Mouse (Mus musculus): ENCODE measurements around the gene Sdk1. TPM values are rescaled to one million over a fixed set of nuclear protein-coding genes. Genes with fewer than 3 reads are reported as not detected.

Gene Sdk1
- polyA plus RNA-seq, 1 experiment from 2014 or later: 1.9 TPM

DNA sequence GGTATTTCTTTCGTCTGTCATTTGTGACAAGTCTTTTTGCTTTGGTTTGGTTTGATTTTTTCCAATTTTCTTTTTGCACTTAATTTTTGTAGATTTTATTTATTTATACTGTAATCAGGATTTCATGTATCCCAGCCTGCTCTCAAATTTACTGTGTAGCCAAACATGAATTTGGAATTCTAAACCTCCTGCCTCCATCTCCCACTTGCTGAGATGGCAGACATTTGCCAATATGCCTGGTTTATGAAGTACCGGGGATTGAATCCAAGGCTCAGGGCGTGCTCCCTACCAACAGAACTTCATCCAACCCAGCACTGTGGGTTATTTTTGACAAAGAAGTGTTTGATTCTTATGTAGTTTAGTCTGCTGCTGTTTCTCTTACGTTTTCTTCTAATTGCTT, 744.3 kb downstream of the Sdk1 start:
- 90% methylated on average over 4 of the region's 4 CpGs for WGBS
- no peaks in the 10 kb centered on the region for H3K9me3 ChIP-seq (ENCODE audit: control insufficient read depth, low read length)
- no peak overlapping the region for H3K4me3 ChIP-seq (replicated peaks; ENCODE audit: low read depth, low read length)
- H3K27me3 ChIP-seq (ENCODE audit: control insufficient read depth, insufficient read depth, low read length): no peaks in the 10 kb centered on the region
- H3K27ac ChIP-seq (replicated peaks; ENCODE audit: low read depth, low read length): no peak overlapping the region
- H3K9ac ChIP-seq (replicated peaks; ENCODE audit: low read length): no peak overlapping the region
- DNase-seq (no peak), ATAC-seq (ENCODE audit: low FRiP score, low TSS enrichment) (no peak)
- H3K4me2 ChIP-seq (ENCODE audit: low read length): no peak overlapping the region
- H3K4me1 ChIP-seq (ENCODE audit: control insufficient read depth, insufficient read depth, low read length): no peaks in the 10 kb centered on the region
- no peaks in the 10 kb centered on the region for H3K36me3 ChIP-seq (ENCODE audit: control insufficient read depth, insufficient read depth, low read length)

DNA sequence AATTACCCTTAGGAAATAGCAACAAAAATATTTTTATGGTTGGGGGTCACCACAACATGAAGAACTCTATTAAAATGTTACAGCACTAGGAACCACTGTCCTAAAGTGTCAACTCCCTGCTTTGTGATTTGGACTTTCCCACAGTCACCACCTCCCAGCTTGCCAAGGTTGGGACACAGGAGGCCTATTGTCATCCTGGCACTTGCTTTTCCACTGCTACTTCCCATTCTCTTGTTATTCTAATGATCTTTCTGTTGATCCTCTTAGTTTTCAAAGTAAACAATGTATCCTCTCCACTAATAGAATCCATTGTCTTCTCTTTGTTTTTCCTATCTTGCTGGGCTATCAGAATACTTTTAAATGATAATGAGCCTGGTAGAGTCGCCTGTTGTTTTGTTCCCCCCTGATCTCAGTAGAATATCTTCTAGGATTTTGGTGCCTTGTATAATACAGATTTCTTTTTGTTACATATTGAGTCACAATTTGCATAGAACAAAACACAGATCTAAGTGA, 746.1 kb downstream of the Sdk1 start:
- Histone ChIP-seq H3K4me2 (ENCODE audit: low read length) (no peak overlapping the region), H3K9ac (replicated peaks; ENCODE audit: low read length) (no peak overlapping the region), H3K4me3 (replicated peaks; ENCODE audit: low read depth, low read length) (no peak overlapping the region), H3K27me3 (ENCODE audit: control insufficient read depth, insufficient read depth, low read length) (no peaks in the 10 kb centered on the region), H3K27ac (replicated peaks; ENCODE audit: low read depth, low read length) (no peak overlapping the region), H3K4me1 (ENCODE audit: control insufficient read depth, insufficient read depth, low read length) (no peaks in the 10 kb centered on the region), H3K9me3 (ENCODE audit: control insufficient read depth, low read length) (no peaks in the 10 kb centered on the region), H3K36me3 (ENCODE audit: control insufficient read depth, insufficient read depth, low read length) (no peaks in the 10 kb centered on the region)
- ATAC-seq (ENCODE audit: low FRiP score, low TSS enrichment) (no peak), DNase-seq (no peak)
- WGBS: 4% methylated on average over 1 of the region's 1 CpGs

DNA sequence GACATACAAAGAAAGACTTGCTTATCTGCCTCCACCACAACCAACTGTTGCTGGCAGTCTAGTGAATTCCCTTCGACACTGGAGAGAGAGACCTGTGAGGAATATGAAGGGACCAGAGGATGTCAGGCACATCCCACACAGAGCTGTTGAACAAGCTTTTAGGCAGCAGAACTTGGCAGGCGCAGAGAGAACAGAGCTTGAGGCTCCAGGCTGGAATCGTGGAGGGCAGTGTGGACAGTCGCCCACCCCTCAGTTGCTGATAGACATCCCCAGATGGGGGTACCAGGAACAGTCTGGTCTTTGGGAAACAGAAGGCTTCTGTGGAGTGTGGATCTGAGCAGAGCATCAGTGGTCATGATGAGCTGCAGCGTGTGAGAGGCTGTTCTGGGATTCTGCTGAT, 747.4 kb downstream of the Sdk1 start:
- no peak for DNase-seq
- no peaks in the 10 kb centered on the region for H3K27me3 ChIP-seq (ENCODE audit: control insufficient read depth, insufficient read depth, low read length)
- no peak overlapping the region for H3K27ac ChIP-seq (replicated peaks; ENCODE audit: low read depth, low read length)
- H3K4me1 ChIP-seq (ENCODE audit: control insufficient read depth, insufficient read depth, low read length): no peaks in the 10 kb centered on the region
- H3K36me3 ChIP-seq (ENCODE audit: control insufficient read depth, insufficient read depth, low read length): no peaks in the 10 kb centered on the region
- ATAC-seq (ENCODE audit: low FRiP score, low TSS enrichment): no peak
- no peak overlapping the region for H3K9ac ChIP-seq (replicated peaks; ENCODE audit: low read length)
- no peak overlapping the region for H3K4me3 ChIP-seq (replicated peaks; ENCODE audit: low read depth, low read length)
- 83% methylated on average over 5 of the region's 5 CpGs for WGBS
- H3K9me3 ChIP-seq (ENCODE audit: control insufficient read depth, low read length): no peaks in the 10 kb centered on the region
- no peak overlapping the region for H3K4me2 ChIP-seq (ENCODE audit: low read length)

DNA sequence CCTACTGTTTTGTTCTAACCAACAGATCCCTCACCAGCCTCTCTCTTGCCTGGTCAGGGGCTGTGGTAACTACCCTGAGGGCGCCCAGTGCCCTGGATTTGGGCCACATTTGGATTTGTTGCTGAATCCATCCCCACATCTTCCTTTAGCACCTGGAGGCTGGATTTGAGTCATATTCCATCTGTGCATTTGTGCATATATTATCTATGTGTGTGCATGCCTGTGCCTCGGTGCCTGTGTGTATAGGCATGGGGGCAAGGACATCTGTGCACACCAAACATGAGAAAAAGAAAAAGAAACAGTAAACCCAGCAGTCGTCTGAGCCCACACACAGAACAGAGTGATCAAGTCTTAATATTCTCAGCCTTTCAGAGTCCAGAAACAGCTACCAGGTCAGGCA, 752.9 kb downstream of the Sdk1 start:
- H3K4me3 ChIP-seq (replicated peaks; ENCODE audit: low read depth, low read length): no peak overlapping the region
- H3K36me3 ChIP-seq (ENCODE audit: control insufficient read depth, insufficient read depth, low read length): no peaks in the 10 kb centered on the region
- no peaks in the 10 kb centered on the region for H3K9me3 ChIP-seq (ENCODE audit: control insufficient read depth, low read length)
- H3K9ac ChIP-seq (replicated peaks; ENCODE audit: low read length): no peak overlapping the region
- no peaks in the 10 kb centered on the region for H3K4me1 ChIP-seq (ENCODE audit: control insufficient read depth, insufficient read depth, low read length)
- DNase-seq: no peak
- WGBS: 85% methylated on average over 3 of the region's 3 CpGs
- H3K27me3 ChIP-seq (ENCODE audit: control insufficient read depth, insufficient read depth, low read length): no peaks in the 10 kb centered on the region
- ATAC-seq (ENCODE audit: low FRiP score, low TSS enrichment): no peak
- no peak overlapping the region for H3K4me2 ChIP-seq (ENCODE audit: low read length)
- no peak overlapping the region for H3K27ac ChIP-seq (replicated peaks; ENCODE audit: low read depth, low read length)

DNA sequence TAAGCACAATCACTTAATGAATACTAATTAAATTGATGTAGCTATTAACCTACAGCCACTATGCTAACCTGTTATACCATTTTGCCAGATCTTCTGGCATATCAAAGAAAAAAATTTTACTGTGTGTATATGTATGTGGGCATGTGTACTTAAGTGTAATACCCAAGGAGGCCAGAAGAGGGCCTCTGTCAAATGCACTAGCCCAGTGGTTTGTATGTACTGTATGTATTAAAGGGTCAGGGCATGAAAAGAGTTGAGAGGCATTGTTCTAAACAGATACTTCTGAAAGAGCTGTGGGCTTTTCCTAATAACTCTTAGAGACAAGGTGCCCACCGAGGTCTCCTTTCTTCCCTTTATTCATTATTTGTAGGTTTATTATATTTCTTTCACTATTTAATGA, 759.0 kb downstream of the Sdk1 start:
- ATAC-seq (ENCODE audit: low FRiP score, low TSS enrichment): no peak

DNA sequence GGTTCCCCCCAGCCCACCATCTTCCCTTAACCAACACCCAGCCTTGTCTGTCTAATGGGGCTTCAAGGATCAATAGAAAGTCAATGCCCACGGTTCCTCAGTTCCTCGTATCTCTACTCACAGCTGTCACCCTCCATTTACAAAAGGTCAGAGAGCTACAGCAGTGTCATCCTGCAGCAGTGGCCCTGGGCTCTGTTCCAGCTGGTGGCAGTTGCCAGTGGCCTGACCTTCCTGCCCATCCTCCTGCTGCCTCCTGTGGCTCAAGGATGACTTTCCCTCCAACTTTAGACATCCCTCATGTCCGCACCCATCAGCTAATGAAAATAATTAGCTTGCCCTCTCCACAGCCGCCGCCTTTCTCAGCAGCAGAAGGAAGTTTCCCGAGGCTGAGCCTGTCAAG, 759.8 kb downstream of the Sdk1 start:
- H3K4me3 ChIP-seq (replicated peaks; ENCODE audit: low read depth, low read length): no peak overlapping the region
- H3K27me3 ChIP-seq (ENCODE audit: control insufficient read depth, insufficient read depth, low read length): no peaks in the 10 kb centered on the region
- ATAC-seq (ENCODE audit: low FRiP score, low TSS enrichment): no peak

More for the DNA sequence above, 759.0 kb downstream of the Sdk1 start:
- no peaks in the 10 kb centered on the region for H3K9me3 ChIP-seq (ENCODE audit: control insufficient read depth, low read length)
- H3K4me2 ChIP-seq (ENCODE audit: low read length): no peak overlapping the region
- no peak for DNase-seq
- no peaks in the 10 kb centered on the region for H3K27me3 ChIP-seq (ENCODE audit: control insufficient read depth, insufficient read depth, low read length)
- H3K27ac ChIP-seq (replicated peaks; ENCODE audit: low read depth, low read length): no peak overlapping the region
- 100% methylated on average over 1 of the region's 1 CpGs for whole genome bisulfite sequencing
- no peaks in the 10 kb centered on the region for H3K36me3 ChIP-seq (ENCODE audit: control insufficient read depth, insufficient read depth, low read length)
- no peaks in the 10 kb centered on the region for H3K4me1 ChIP-seq (ENCODE audit: control insufficient read depth, insufficient read depth, low read length)
- H3K9ac ChIP-seq (replicated peaks; ENCODE audit: low read length): no peak overlapping the region
- no peak overlapping the region for H3K4me3 ChIP-seq (replicated peaks; ENCODE audit: low read depth, low read length)

DNA sequence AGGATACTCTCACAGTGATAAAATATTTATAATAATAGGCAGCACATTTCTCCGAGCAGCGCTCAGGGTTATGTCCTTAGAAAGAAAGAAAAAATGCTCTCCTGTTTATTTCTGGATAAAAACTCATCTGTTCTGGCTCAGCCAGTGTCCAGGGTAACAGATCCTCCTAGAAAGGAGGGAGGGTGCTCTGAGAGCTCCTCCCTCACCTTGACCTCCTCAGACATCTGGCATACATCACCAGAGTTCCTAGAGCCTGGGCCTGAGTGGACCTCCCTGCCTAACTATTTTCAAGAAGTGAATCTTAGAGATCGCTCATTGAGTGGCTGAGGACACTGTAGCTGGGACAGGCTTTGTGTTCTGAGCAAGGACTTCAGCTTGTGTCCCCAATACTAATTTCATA, 760.7 kb downstream of the Sdk1 start:
- no peak overlapping the region for H3K4me2 ChIP-seq (ENCODE audit: low read length)
- DNase-seq (no peak), ATAC-seq (ENCODE audit: low FRiP score, low TSS enrichment) (no peak)
- no peak overlapping the region; the same call in 1 of the 2 replicates for H3K27ac ChIP-seq (replicated peaks; ENCODE audit: low read depth, low read length)
- no peaks in the 10 kb centered on the region for H3K4me1 ChIP-seq (ENCODE audit: control insufficient read depth, insufficient read depth, low read length)
- no peaks in the 10 kb centered on the region for H3K36me3 ChIP-seq (ENCODE audit: control insufficient read depth, insufficient read depth, low read length)
- no peak overlapping the region for H3K9ac ChIP-seq (replicated peaks; ENCODE audit: low read length)
- no peak overlapping the region for H3K4me3 ChIP-seq (replicated peaks; ENCODE audit: low read depth, low read length)
- 75% methylated on average over 3 of the region's 3 CpGs for WGBS
- H3K27me3 ChIP-seq (ENCODE audit: control insufficient read depth, insufficient read depth, low read length): no peaks in the 10 kb centered on the region
- H3K9me3 ChIP-seq (ENCODE audit: control insufficient read depth, low read length): no peaks in the 10 kb centered on the region

More for the DNA sequence above, 759.8 kb downstream of the Sdk1 start:
- DNase-seq: no peak
- 68% methylated on average over 6 of the region's 6 CpGs for WGBS
- Histone ChIP-seq H3K27ac (replicated peaks; ENCODE audit: low read depth, low read length) (no peak overlapping the region), H3K9me3 (ENCODE audit: control insufficient read depth, low read length) (no peaks in the 10 kb centered on the region), H3K36me3 (ENCODE audit: control insufficient read depth, insufficient read depth, low read length) (no peaks in the 10 kb centered on the region), H3K4me2 (ENCODE audit: low read length) (no peak overlapping the region), H3K4me1 (ENCODE audit: control insufficient read depth, insufficient read depth, low read length) (no peaks in the 10 kb centered on the region), H3K9ac (replicated peaks; ENCODE audit: low read length) (no peak overlapping the region)

DNA sequence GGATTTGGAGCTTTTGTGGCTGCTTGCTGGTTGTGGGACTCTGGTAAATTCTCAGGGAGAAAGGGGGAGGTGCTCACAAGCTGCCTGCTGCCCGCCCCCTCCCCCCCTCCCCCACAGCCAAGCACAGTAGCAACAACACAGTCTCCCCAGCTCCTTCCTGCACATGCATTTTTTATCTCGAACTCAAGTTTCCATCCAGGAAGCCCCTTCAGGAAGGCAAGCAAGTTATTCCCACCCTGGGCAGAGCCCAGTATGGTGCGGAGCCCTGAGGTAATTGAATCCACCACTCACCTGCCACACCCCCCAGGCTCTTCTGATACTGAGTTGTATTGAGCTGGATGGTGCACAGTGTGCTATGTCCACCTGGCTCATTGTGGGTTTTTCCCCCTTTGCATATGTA, 768.9 kb downstream of the Sdk1 start:
- no peak for ATAC-seq (ENCODE audit: low FRiP score, low TSS enrichment)
- 31% methylated on average over 3 of the region's 3 CpGs for WGBS
- DNase-seq: no peak

DNA sequence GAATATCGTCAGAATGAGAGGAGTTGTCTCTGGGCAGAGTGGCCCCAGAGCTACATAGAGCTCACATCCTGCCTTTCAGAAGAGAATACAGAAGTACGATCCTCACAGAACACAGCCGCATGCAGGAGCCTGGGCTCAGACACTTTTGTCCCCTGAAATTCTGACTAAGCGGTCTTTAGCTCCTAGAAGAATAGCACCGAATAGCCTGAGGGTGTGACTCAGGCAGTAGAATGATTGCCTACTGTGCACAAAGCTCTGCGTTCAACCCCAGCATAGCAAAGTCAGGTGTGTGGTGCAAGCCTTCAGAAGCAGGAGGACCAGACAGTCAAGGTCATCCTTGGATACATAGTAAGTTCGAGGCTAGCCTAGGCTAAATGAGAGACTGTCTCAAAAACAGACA, 775.7 kb downstream of the Sdk1 start:
- DNase-seq (no peak), ATAC-seq (ENCODE audit: low FRiP score, low TSS enrichment) (no peak)
- Histone ChIP-seq H3K27me3 (ENCODE audit: control insufficient read depth, insufficient read depth, low read length) (no peaks in the 10 kb centered on the region), H3K9me3 (ENCODE audit: control insufficient read depth, low read length) (no peaks in the 10 kb centered on the region), H3K4me2 (ENCODE audit: low read length) (no peak overlapping the region), H3K9ac (replicated peaks; ENCODE audit: low read length) (no peak overlapping the region), H3K4me1 (ENCODE audit: control insufficient read depth, insufficient read depth, low read length) (no peaks in the 10 kb centered on the region), H3K36me3 (ENCODE audit: control insufficient read depth, insufficient read depth, low read length) (no peaks in the 10 kb centered on the region), H3K4me3 (replicated peaks; ENCODE audit: low read depth, low read length) (no peak overlapping the region), H3K27ac (replicated peaks; ENCODE audit: low read depth, low read length) (no peak overlapping the region)
- 81% methylated on average over 7 of the region's 7 CpGs for WGBS

More for the DNA sequence above, 768.9 kb downstream of the Sdk1 start:
- no peak overlapping the region for H3K4me3 ChIP-seq (replicated peaks; ENCODE audit: low read depth, low read length)
- H3K4me2 ChIP-seq (ENCODE audit: low read length): no peak overlapping the region
- no peak overlapping the region for H3K27ac ChIP-seq (replicated peaks; ENCODE audit: low read depth, low read length)
- H3K9ac ChIP-seq (replicated peaks; ENCODE audit: low read length): no peak overlapping the region
- H3K9me3 ChIP-seq (ENCODE audit: control insufficient read depth, low read length): no peaks in the 10 kb centered on the region
- H3K36me3 ChIP-seq (ENCODE audit: control insufficient read depth, insufficient read depth, low read length): no peaks in the 10 kb centered on the region
- peaks cover 8% of the 10 kb centered on the region; the same call in 1 of the 2 replicates for H3K4me1 ChIP-seq (ENCODE audit: control insufficient read depth, insufficient read depth, low read length)
- no peaks in the 10 kb centered on the region for H3K27me3 ChIP-seq (ENCODE audit: control insufficient read depth, insufficient read depth, low read length)
